Mouse (Mus musculus) lung, postnatal 0 days (tissue): ENCODE results near the gene Kcnt2. TPM values are rescaled to one million over a fixed set of nuclear protein-coding genes. Genes with fewer than 3 reads are reported as not detected.

Source experiments
- ATAC-seq: fragments of 200-750 bp; cut with Nextera tagmentation; 2 replicates; pipeline ENCODE4 v1.8.0; 2017; ENCODE audit warnings: moderate library complexity
- DNase-seq: peaks from one replicate; pipeline ENCODE4 v3.0.0-alpha.2; 2016; ENCODE audit warnings: low spot score
- H3K27ac ChIP-seq: fragments of 300-500 bp; sonication (generic); 2 replicates; pipeline ENCODE4 v1.5.1; 2014; ENCODE audit warnings: antibody characterized with exemption, mild to moderate bottlenecking, low read length, mixed read lengths
- H3K27me3 ChIP-seq: fragments of 300-500 bp; sonication (generic); replicated peaks from 2 replicates; pipeline ENCODE4 v1.6.1; 2014; ENCODE audit warnings: low read length, mixed read lengths; ENCODE audit not compliant: insufficient read depth
- H3K36me3 ChIP-seq: fragments of 300-500 bp; sonication (generic); 2 replicates; pipeline ENCODE4 v1.6.1; 2014; ENCODE audit warnings: low read length, mixed read lengths; ENCODE audit not compliant: insufficient read depth
- H3K4me1 ChIP-seq: fragments of 300-500 bp; sonication (generic); 2 replicates; pipeline ENCODE4 v1.6.1; 2014; ENCODE audit warnings: antibody characterized with exemption, low read depth, low read length, mixed read lengths; ENCODE audit not compliant: insufficient read depth
- H3K4me2 ChIP-seq: fragments of 300-500 bp; sonication (generic); replicated peaks from 2 replicates; pipeline ENCODE4 v1.6.1; 2014; ENCODE audit warnings: low read depth, mild to moderate bottlenecking, low read length, moderate library complexity, mixed read lengths
- H3K4me3 ChIP-seq: fragments of 300-500 bp; sonication (generic); 2 replicates; pipeline ENCODE4 v1.5.1; 2014; ENCODE audit warnings: low read depth, low read length
- H3K9ac ChIP-seq: fragments of 300-500 bp; sonication (generic); replicated peaks from 2 replicates; pipeline ENCODE4 v1.6.1; 2014; ENCODE audit warnings: low read depth, mild to moderate bottlenecking
- H3K9me3 ChIP-seq: fragments of 300-500 bp; sonication (generic); 2 replicates; pipeline ENCODE4 v1.6.1; 2016; ENCODE audit warnings: low read length, mixed read lengths
- CTCF ChIP-seq: IDR thresholded peaks from 2 replicates; pipeline ENCODE4 v1.5.1; 2016; ENCODE audit warnings: antibody characterized with exemption, mild to moderate bottlenecking
- EP300 ChIP-seq: IDR thresholded peaks from 2 replicates; pipeline ENCODE4 v1.6.1; 2016; ENCODE audit warnings: antibody characterized with exemption, mild to moderate bottlenecking, control low read depth
- WGBS: fragments of 180-500 bp; shearing (Covaris S2); extraction: QIAGEN DNeasy Blood & Tissue Kit; methylation state at CpG from one replicate; pipeline ENCODE4 v1.1.7; 2014; 5-methylcytosine and 5-hydroxymethylcytosine counted together
- polyA plus RNA-seq: library from polyadenylated mRNA; unstranded; fragments of >200 nt; fragmentation: Nextera tagmentation; extraction: Ambion mirVana; gene quantifications from 2 replicates; pipeline ENCODE4 v1.2.1, GENCODE M21; 2015

Kcnt2 gene
- not detected in 2 replicates for polyA plus RNA-seq

GRCm38 (mm10) chr1:140245876-140246597, at the start of gene Kcnt2:
TSS of gene Kcnt2 (plus strand) at chr1:140246158.
- H3K9ac ChIP-seq, result no peak within 1 kb of the TSS
- H3K27ac ChIP-seq, result no peak within 1 kb of the TSS
- no peaks in the 10 kb centered on the region for H3K9me3 ChIP-seq
- no peak for TF ChIP-seq CTCF
- no peak for TF ChIP-seq EP300
- H3K4me2 ChIP-seq, result peak within 1 kb of the TSS; percentile 58
- under 1% methylated on average over 20 of the region's 21 CpGs for WGBS
- H3K4me3 ChIP-seq, result peak within 1 kb of the TSS; percentile 33
- H3K4me1 ChIP-seq, result no peaks in the 10 kb centered on the region
- ATAC-seq (no peak), DNase-seq (peak; percentile 18)
- no peaks in the 10 kb centered on the region for H3K36me3 ChIP-seq
- no peaks in the 10 kb centered on the region for H3K27me3 ChIP-seq

- DNase-seq, result no peak
- Histone ChIP-seq H3K9me3 (no peaks in the 10 kb centered on the region), H3K27ac (no peak overlapping the region), H3K9ac (no peak overlapping the region), H3K4me1 (no peaks in the 10 kb centered on the region), H3K4me2 (no peak overlapping the region), H3K36me3 (no peaks in the 10 kb centered on the region), H3K27me3 (no peaks in the 10 kb centered on the region), H3K4me3 (no peak overlapping the region)
- no peak for ATAC-seq
- WGBS, result 71% methylated on average over 2 of the region's 2 CpGs
- no peak for TF ChIP-seq CTCF
- no peak for TF ChIP-seq EP300
Measured at GRCm38 (mm10) chr1:140205329-140205728, 40.6 kb upstream of the Kcnt2 start.

DNA sequence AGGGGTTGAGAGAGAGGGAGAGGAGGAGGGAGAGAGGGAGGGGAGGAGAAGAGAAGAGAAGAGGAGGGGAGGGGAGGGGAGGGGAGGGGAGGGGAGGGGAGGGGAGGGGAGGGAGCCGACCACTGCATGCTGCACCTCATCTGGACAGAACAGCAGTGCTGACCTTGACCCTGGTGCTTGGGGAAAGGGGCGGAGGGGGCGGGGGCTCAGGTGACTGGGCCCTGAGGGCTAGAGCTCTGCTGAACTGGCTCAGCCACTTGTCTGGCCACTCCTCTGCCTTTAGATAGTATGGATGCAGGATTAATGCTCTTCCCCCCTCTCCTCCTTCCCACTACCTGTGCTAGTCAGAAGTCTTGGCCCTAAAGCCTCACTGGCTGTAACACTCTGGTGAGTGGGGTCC, 20.7 kb upstream of the Kcnt2 start:
- ATAC-seq (no peak), DNase-seq (no peak)
- Histone ChIP-seq H3K4me1 (no peaks in the 10 kb centered on the region), H3K27me3 (no peaks in the 10 kb centered on the region), H3K9ac (no peak overlapping the region), H3K9me3 (no peaks in the 10 kb centered on the region), H3K27ac (no peak overlapping the region), H3K4me3 (no peak overlapping the region), H3K36me3 (no peaks in the 10 kb centered on the region), H3K4me2 (no peak overlapping the region)
- TF ChIP-seq CTCF (no peak), EP300 (no peak)
- WGBS, result 14% methylated on average over 3 of the region's 3 CpGs

- ATAC-seq (no peak), DNase-seq (no peak)
- Histone ChIP-seq H3K9me3 (no peaks in the 10 kb centered on the region), H3K4me3 (no peak overlapping the region), H3K9ac (no peak overlapping the region), H3K27ac (no peak overlapping the region), H3K36me3 (no peaks in the 10 kb centered on the region), H3K27me3 (no peaks in the 10 kb centered on the region), H3K4me1 (no peaks in the 10 kb centered on the region), H3K4me2 (no peak overlapping the region)
- TF ChIP-seq CTCF (no peak), EP300 (no peak)
- 59% methylated on average over 8 of the region's 8 CpGs for WGBS
Measured at GRCm38 (mm10) chr1:140226673-140227072, 19.3 kb upstream of the Kcnt2 start.

DNA sequence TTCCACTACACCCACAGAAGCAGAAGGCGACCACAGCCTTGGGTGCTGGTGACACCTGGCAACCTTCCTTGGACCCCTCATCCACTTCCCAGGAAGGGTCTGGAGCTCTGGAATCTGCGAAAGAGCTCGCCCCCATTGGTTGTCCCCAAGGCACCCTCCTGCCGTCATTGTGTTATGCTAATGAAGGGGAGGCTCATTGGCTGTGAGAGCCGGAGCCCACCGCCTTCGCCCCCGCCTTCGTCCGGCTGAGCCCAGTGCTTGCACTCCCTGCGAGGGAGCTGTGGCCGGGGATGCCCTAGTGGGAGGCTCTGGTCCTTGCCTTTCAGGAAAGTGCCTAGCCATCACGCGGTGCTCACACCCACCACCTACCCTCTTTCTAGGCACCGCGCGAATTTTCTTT, 493 bp upstream of the Kcnt2 start:
- H3K4me1 ChIP-seq, result no peaks in the 10 kb centered on the region
- H3K27ac ChIP-seq, result no peak overlapping the region
- no peaks in the 10 kb centered on the region for H3K9me3 ChIP-seq
- TF ChIP-seq EP300 (no peak), CTCF (no peak)
- H3K4me3 ChIP-seq, result peak overlapping the region; percentile 33
- under 1% methylated on average over 17 of the region's 17 CpGs for WGBS
- ATAC-seq, result peak; percentile 82
- no peaks in the 10 kb centered on the region for H3K27me3 ChIP-seq
- no peak overlapping the region for H3K9ac ChIP-seq
- peak; percentile 36 for DNase-seq
- no peaks in the 10 kb centered on the region for H3K36me3 ChIP-seq
- peak overlapping the region; percentile 58 for H3K4me2 ChIP-seq

DNA sequence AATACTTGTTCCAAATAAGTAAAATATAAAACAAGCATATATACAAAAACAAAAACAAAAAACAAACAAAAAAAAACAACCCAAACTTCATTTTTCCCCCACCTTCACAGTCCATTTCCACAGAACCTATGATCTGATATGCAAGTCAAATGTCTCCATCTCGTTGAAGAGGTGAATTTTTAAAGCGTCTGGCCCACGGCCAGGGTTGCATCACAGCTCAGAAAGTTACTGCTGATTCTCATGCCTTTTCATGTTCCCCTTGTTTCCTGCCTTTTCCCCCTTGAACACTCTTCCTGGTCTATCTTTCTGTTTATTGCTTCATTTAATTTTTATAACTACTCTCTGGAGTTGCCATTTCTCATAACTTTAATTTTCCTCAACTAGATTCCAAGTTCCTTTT, 18.7 kb downstream of the Kcnt2 start:
- no peaks in the 10 kb centered on the region for H3K9me3 ChIP-seq
- no peak overlapping the region for H3K4me3 ChIP-seq
- H3K27me3 ChIP-seq, result no peaks in the 10 kb centered on the region
- H3K4me2 ChIP-seq, result no peak overlapping the region
- H3K36me3 ChIP-seq, result no peaks in the 10 kb centered on the region
- TF ChIP-seq CTCF (no peak), EP300 (no peak)
- no peak overlapping the region for H3K9ac ChIP-seq
- no peak for DNase-seq
- no peaks in the 10 kb centered on the region for H3K4me1 ChIP-seq
- 56% methylated on average over 3 of the region's 3 CpGs for WGBS
- ATAC-seq, result no peak
- H3K27ac ChIP-seq, result no peak overlapping the region

GRCm38 (mm10) chr1:140266047-140266446, 20.1 kb downstream of the Kcnt2 start:
- TF ChIP-seq CTCF, result no peak
- no peak for TF ChIP-seq EP300
- Histone ChIP-seq H3K27me3 (no peaks in the 10 kb centered on the region), H3K36me3 (no peaks in the 10 kb centered on the region), H3K9ac (no peak overlapping the region), H3K27ac (no peak overlapping the region), H3K4me3 (no peak overlapping the region), H3K4me2 (no peak overlapping the region), H3K4me1 (no peaks in the 10 kb centered on the region), H3K9me3 (no peaks in the 10 kb centered on the region)
- DNase-seq (no peak), ATAC-seq (no peak)
- WGBS, result 64% methylated on average over 5 of the region's 5 CpGs
